Comparison of ENCODE assay signal across 8 mouse cellular contexts in genomic region chr19:8967373-8967743, GRCm38 (mm10). TPM values are rescaled to one million over a fixed set of nuclear protein-coding genes. Genes with fewer than 3 reads are reported as not detected.
DNase-seq lines count a peak whose midpoint lies in the region; ATAC-seq lines count a peak whose summit lies in the region.

No protein-coding gene starts in this region.

- H3K4me2 ChIP-seq in kidney, embryonic 16.5 days (replicated peaks; ENCODE audit: low read depth, low read length), result peak overlapping the region; percentile 89
- H3K4me2 ChIP-seq in hindbrain, embryonic 16.5 days (ENCODE audit: low read length), result peak overlapping the region; percentile 71
- H3K4me2 ChIP-seq in midbrain, embryonic 16.5 days (ENCODE audit: low read length), result peak overlapping the region; percentile 94

- peak overlapping the region; percentile 97 for H3K9ac ChIP-seq in kidney, embryonic 16.5 days (replicated peaks; ENCODE audit: low read length)
- H3K9ac ChIP-seq in hindbrain, embryonic 16.5 days (ENCODE audit: low read depth, low read length), result peak overlapping the region; percentile 86
- peak overlapping the region; percentile 82 for H3K9ac ChIP-seq in midbrain, embryonic 16.5 days (ENCODE audit: low read depth, low read length)

- no peaks in the 10 kb centered on the region for H3K9me3 ChIP-seq in kidney, embryonic 16.5 days (ENCODE audit: low read length)
- no peaks in the 10 kb centered on the region for H3K9me3 ChIP-seq in hindbrain, embryonic 16.5 days (ENCODE audit: control insufficient read depth, low read length)
- H3K9me3 ChIP-seq in midbrain, embryonic 16.5 days (replicated peaks; ENCODE audit: control insufficient read depth, low read length, poor library complexity, severe bottlenecking), result no peaks in the 10 kb centered on the region

- H3K4me1 ChIP-seq in kidney, embryonic 16.5 days (ENCODE audit: insufficient read depth, low read length), result peaks cover 23% of the 10 kb centered on the region
- H3K4me1 ChIP-seq in hindbrain, embryonic 16.5 days (ENCODE audit: control insufficient read depth, insufficient read depth, low read depth, low read length), result peaks cover 12% of the 10 kb centered on the region
- peaks cover 17% of the 10 kb centered on the region for H3K4me1 ChIP-seq in midbrain, embryonic 16.5 days (ENCODE audit: control insufficient read depth, insufficient read depth, low read length)

- ATAC-seq in kidney, embryonic 16.5 days (ENCODE audit: low FRiP score, low TSS enrichment), result no peak
- ATAC-seq in common myeloid progenitor, adult 5-6 weeks (replicated peaks; ENCODE audit: low read depth, poor library complexity, severe bottlenecking), result peak; percentile 8; the same call in 1 of the 2 replicates
- ATAC-seq in hindbrain, embryonic 16.5 days, result no peak; the same call in 1 of the 2 replicates
- 0 out of 2 replicates have a peak, but pooled peaks have one; percentile 2 for ATAC-seq in midbrain, embryonic 16.5 days

- H3K36me3 ChIP-seq in kidney, embryonic 16.5 days (ENCODE audit: insufficient read depth, low read length), result peaks cover 70% of the 10 kb centered on the region
- H3K36me3 ChIP-seq in hindbrain, embryonic 16.5 days (ENCODE audit: control insufficient read depth, insufficient read depth, low read length), result peaks cover 43% of the 10 kb centered on the region
- peaks cover 48% of the 10 kb centered on the region for H3K36me3 ChIP-seq in midbrain, embryonic 16.5 days (ENCODE audit: control insufficient read depth, insufficient read depth, low read length)

- H3K27me3 ChIP-seq in kidney, embryonic 16.5 days (ENCODE audit: insufficient read depth, low read length), result no peaks in the 10 kb centered on the region
- H3K27me3 ChIP-seq in hindbrain, embryonic 16.5 days (replicated peaks; ENCODE audit: control insufficient read depth, insufficient read depth, low read length), result no peaks in the 10 kb centered on the region
- no peaks in the 10 kb centered on the region for H3K27me3 ChIP-seq in midbrain, embryonic 16.5 days (ENCODE audit: control insufficient read depth, insufficient read depth, low read depth, low read length)

- H3K27ac ChIP-seq in kidney, embryonic 16.5 days (ENCODE audit: low read length), result peak overlapping the region; percentile 78
- peak overlapping the region; percentile 81 for H3K27ac ChIP-seq in hindbrain, embryonic 16.5 days (ENCODE audit: low read depth, low read length)
- H3K27ac ChIP-seq in midbrain, embryonic 16.5 days (ENCODE audit: low read length), result peak overlapping the region; percentile 85

- under 1% methylated on average over 8 of the region's 8 CpGs for WGBS in kidney, embryonic 16.5 days
- under 1% methylated on average over 8 of the region's 8 CpGs for WGBS in hindbrain, embryonic 16.5 days
- WGBS in midbrain, embryonic 16.5 days, result 0% methylated on average over 8 of the region's 8 CpGs

- peak overlapping the region; percentile 98 for H3K4me3 ChIP-seq in kidney, embryonic 16.5 days (ENCODE audit: low read length)
- peak overlapping the region; percentile 72 for H3K4me3 ChIP-seq in hindbrain, embryonic 16.5 days (ENCODE audit: low read length)
- H3K4me3 ChIP-seq in midbrain, embryonic 16.5 days (ENCODE audit: low read depth, low read length), result peak overlapping the region; percentile 78

- DNase-seq in kidney, postnatal 25 days, result no peak
- DNase-seq in layer of hippocampus, postnatal 36 days, result no peak
- no peak for DNase-seq in ovary, postnatal 14 days (ENCODE audit: low spot score)
- no peak for DNase-seq in right cerebral cortex, postnatal 25 days

RNA-seq across cellular contexts. Expression of gene Eef1g, which starts 0.5 kb away (rescaled TPM):
- 436 and 455 TPM in 2 replicates for polyA plus RNA-seq in kidney, embryonic 16.5 days (2015; fragmentation: Nextera tagmentation; extraction: Ambion mirVana)
- 721 and 789 TPM in 2 replicates for total RNA-seq in common myeloid progenitor, adult 5-6 weeks (2017)
- 284 and 301 TPM in 2 replicates for polyA plus RNA-seq in hindbrain, embryonic 16.5 days (2015; fragmentation: Nextera tagmentation; extraction: Ambion mirVana)
- 283 and 293 TPM in 2 replicates for polyA plus RNA-seq in midbrain, embryonic 16.5 days (2015; fragmentation: Nextera tagmentation; extraction: Ambion mirVana)
- 100 to 1,000 TPM; 233 to 254 TPM for total RNA-seq in layer of hippocampus, postnatal 36 days (2021)

RNA-seq across cellular contexts. Expression of gene Tut1, which starts 13.7 kb away (rescaled TPM):
- 36.0 and 38.3 TPM in 2 replicates for polyA plus RNA-seq in kidney, embryonic 16.5 days (2015; fragmentation: Nextera tagmentation; extraction: Ambion mirVana)
- 19.9 and 25.9 TPM in 2 replicates for total RNA-seq in common myeloid progenitor, adult 5-6 weeks (2017)
- polyA plus RNA-seq in hindbrain, embryonic 16.5 days (2015; fragmentation: Nextera tagmentation; extraction: Ambion mirVana), result 23.9 and 26.3 TPM in 2 replicates
- 25.6 and 26.2 TPM in 2 replicates for polyA plus RNA-seq in midbrain, embryonic 16.5 days (2015; fragmentation: Nextera tagmentation; extraction: Ambion mirVana)
- 10 to 100 TPM; 19.6 to 19.7 TPM for total RNA-seq in layer of hippocampus, postnatal 36 days (2021)

RNA-seq across cellular contexts. Expression of gene Ahnak, which starts 21.7 kb away (rescaled TPM):
- 14.0 and 14.4 TPM in 2 replicates for polyA plus RNA-seq in kidney, embryonic 16.5 days (2015; fragmentation: Nextera tagmentation; extraction: Ambion mirVana)
- 14.1 and 14.9 TPM in 2 replicates for total RNA-seq in common myeloid progenitor, adult 5-6 weeks (2017)
- 3.5 and 4.8 TPM in 2 replicates for polyA plus RNA-seq in hindbrain, embryonic 16.5 days (2015; fragmentation: Nextera tagmentation; extraction: Ambion mirVana)
- polyA plus RNA-seq in midbrain, embryonic 16.5 days (2015; fragmentation: Nextera tagmentation; extraction: Ambion mirVana), result 2.7 and 3.2 TPM in 2 replicates
- 10 to 100 TPM; 14.5 to 24.0 TPM for total RNA-seq in layer of hippocampus, postnatal 36 days (2021)

RNA-seq across cellular contexts. Expression of gene Mta2, which starts 25.7 kb away (rescaled TPM):
- 179 and 180 TPM in 2 replicates for polyA plus RNA-seq in kidney, embryonic 16.5 days (2015; fragmentation: Nextera tagmentation; extraction: Ambion mirVana)
- total RNA-seq in common myeloid progenitor, adult 5-6 weeks (2017), result 151 and 180 TPM in 2 replicates
- 91.3 and 103 TPM in 2 replicates for polyA plus RNA-seq in hindbrain, embryonic 16.5 days (2015; fragmentation: Nextera tagmentation; extraction: Ambion mirVana)
- polyA plus RNA-seq in midbrain, embryonic 16.5 days (2015; fragmentation: Nextera tagmentation; extraction: Ambion mirVana), result 108 and 121 TPM in 2 replicates
- total RNA-seq in layer of hippocampus, postnatal 36 days (2021), result 10 to 100 TPM; 54.7 to 60.7 TPM

RNA-seq across cellular contexts. Expression of gene Eml3, which starts 38.0 kb away (rescaled TPM):
- polyA plus RNA-seq in kidney, embryonic 16.5 days (2015; fragmentation: Nextera tagmentation; extraction: Ambion mirVana), result 33.2 and 34.1 TPM in 2 replicates
- total RNA-seq in common myeloid progenitor, adult 5-6 weeks (2017), result 22.9 and 41.2 TPM in 2 replicates
- 10.3 and 11.3 TPM in 2 replicates for polyA plus RNA-seq in hindbrain, embryonic 16.5 days (2015; fragmentation: Nextera tagmentation; extraction: Ambion mirVana)
- 8.6 and 9.1 TPM in 2 replicates for polyA plus RNA-seq in midbrain, embryonic 16.5 days (2015; fragmentation: Nextera tagmentation; extraction: Ambion mirVana)
- 10 to 100 TPM; 10.9 to 11.8 TPM for total RNA-seq in layer of hippocampus, postnatal 36 days (2021)

Comparison
In these comparisons a context has a peak if more than half of its experiments do, and no peak if none do; other contexts are left out.
1. ATAC-seq: peak in common myeloid progenitor, adult 5-6 weeks (single experiment) and midbrain, embryonic 16.5 days (single experiment); none in kidney, embryonic 16.5 days (single experiment) and hindbrain, embryonic 16.5 days (single experiment).
2. Peak in every context shown above with its lines, with median percentiles within 50 percentile points of each other: H3K27ac ChIP-seq, H3K4me2 ChIP-seq, H3K4me3 ChIP-seq and H3K9ac ChIP-seq.